Mouse (Mus musculus) testis, postnatal 14 days (tissue): Measurements from ENCODE around the gene Cdyl.
"Not testable (repeated sequence)": the region's sequence is repeated elsewhere in the genome, so short reads cannot be mapped to it uniquely, and the experiment has no call there.

ENCODE experiments used
- DNase-seq: peaks from one replicate; pipeline ENCODE4 v3.0.0; 2021; ENCODE audit warnings: low spot score

Cdyl gene

GRCm38 (mm10) chr13:35805727-35806126, 146.1 kb downstream of the Cdyl start:
- DNase-seq = no peak

- no peak for DNase-seq
Measured at GRCm38 (mm10) chr13:35806165-35806564, 146.5 kb downstream of the Cdyl start.

DNA sequence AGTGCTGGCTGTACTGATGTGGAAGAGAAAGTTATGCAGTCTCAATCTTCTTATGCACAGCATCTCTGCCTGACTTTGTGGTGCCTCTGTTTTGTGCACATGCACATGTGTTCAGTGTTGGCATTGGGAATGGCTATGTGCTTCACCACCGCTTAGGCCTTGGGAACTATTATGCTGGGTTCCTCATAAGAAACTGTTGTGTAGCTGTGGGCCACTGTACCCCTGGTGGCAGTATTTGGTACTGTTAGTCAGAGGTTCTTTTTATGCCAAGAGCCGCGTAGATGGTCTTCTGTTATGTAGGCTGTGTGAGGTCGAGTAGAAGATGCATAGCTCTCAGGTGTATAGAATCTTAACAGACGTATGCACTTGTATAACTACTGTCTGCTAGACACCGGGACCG, 147.4 kb downstream of the Cdyl start:
- DNase-seq = no peak

- no peak for DNase-seq
Measured at GRCm38 (mm10) chr13:35807525-35807924, 147.9 kb downstream of the Cdyl start.

GRCm38 (mm10) chr13:35807940-35808339, 148.3 kb downstream of the Cdyl start:
- no peak for DNase-seq

- peak; percentile 27 for DNase-seq
Measured at GRCm38 (mm10) chr13:35809252-35810159, 149.9 kb downstream of the Cdyl start.

DNA sequence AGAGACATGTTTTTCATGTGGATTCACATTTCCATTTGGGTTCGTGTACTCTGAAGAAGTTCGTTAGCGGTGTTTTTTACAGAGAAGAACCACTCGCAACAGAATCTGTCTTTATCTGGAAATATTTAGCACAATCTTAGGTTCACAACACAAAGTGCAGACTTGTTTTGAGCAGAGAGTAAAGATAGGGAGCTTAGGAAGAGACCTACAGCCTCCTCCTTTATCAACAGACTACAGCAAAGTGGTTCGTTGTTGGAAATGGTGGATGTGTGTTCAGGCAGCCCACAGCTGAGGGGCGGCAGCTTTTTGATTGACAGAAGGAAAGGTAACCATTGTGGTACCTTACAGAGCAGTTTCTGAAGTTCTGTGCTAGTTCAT, 150.5 kb downstream of the Cdyl start:
- DNase-seq = no peak

- no peak for DNase-seq
Measured at GRCm38 (mm10) chr13:35811361-35812190, 151.9 kb downstream of the Cdyl start.

DNA sequence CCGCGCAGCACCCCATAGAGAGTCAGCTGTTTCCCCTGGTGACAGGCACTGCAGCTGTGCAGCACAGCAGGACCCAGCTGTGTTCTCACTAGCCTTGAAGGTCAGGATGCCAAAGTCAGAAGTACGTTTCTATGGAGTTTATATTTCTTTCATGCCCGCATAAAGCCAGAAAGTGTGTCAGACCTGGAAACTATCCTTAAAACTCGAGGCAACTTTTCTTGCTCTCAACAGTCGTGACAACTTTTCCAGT, 152.5 kb downstream of the Cdyl start:
- no peak for DNase-seq

- no peak for DNase-seq
Measured at GRCm38 (mm10) chr13:35813348-35814127, 153.9 kb downstream of the Cdyl start.

DNA sequence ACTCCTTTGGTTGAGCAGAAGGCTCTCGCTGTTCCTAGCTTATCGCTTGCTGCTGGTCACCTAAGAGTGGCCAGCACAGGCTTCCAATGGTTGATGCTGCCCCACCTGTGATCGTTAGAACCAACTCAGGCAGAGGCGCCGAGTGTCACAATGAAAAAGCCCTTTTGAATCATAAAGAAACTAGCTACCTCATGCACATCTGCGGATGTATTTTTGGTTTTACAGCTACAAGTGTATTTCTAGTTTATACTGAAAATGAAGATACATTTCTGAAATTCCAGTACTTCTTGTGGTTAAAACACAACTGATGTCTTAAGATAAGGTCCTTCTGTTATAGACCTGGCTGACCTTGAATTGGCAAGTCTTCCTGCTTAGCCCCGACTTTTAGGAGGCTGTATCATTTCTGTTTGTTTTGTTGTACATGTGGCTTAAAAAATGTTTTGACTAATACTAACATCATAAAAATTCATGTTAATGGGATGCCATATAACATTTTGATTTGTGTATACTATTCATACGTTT, 155.6 kb downstream of the Cdyl start:
- no peak for DNase-seq

- no peak for DNase-seq
Measured at GRCm38 (mm10) chr13:35815782-35816368, 156.2 kb downstream of the Cdyl start.

- DNase-seq = peak; percentile 19
Measured at GRCm38 (mm10) chr13:35817626-35818025, 158.0 kb downstream of the Cdyl start.

GRCm38 (mm10) chr13:35818060-35818459, 158.4 kb downstream of the Cdyl start:
- DNase-seq = no peak

GRCm38 (mm10) chr13:35821821-35822454, 162.3 kb downstream of the Cdyl start:
- DNase-seq = no peak

GRCm38 (mm10) chr13:35822795-35823194, 163.2 kb downstream of the Cdyl start:
- DNase-seq = no peak

GRCm38 (mm10) chr13:35825639-35826038, 166.0 kb downstream of the Cdyl start:
- DNase-seq = no peak

GRCm38 (mm10) chr13:35832676-35833075, 173.0 kb downstream of the Cdyl start:
- DNase-seq = peak; percentile 41

DNA sequence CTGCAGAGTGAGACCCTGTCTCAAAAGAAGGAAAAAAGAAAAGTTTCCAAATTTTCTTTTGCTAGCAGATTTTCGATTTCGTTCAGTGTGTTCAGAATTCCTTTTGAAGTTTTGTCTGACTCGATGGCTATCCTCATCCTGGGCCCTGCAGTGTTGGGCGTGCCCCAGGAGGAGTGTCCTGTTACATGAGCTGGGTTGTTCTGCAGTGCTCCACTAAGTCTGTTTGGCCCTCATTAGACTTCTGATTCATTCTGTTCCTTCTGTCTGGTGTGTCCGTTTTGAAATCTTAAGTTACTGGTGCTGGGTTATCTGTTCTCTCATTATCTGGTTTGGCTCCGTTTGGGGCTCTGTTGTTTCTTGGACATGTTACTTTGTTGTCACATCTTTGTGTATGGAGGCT, 174.3 kb downstream of the Cdyl start:
- no peak for DNase-seq

DNA sequence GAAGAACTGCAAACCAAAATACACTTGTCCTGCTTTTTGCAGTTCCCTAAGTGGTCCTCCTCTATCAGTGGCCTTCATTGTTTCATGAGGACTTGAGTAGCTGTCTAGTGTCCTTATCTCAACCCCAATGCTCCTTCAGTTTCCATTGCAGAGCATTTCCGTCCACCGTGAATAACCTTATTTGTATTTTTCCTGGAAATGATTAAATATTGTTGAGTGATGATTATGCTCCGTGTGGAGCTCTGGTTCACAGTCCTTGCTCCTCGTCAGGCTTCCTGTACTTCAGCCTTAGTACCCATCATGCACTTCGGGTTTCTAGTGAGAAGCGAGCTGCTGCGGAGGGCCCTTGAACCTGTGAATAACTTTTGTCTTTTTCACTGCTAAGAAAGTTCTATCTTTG, 176.0 kb downstream of the Cdyl start:
- no peak for DNase-seq

DNA sequence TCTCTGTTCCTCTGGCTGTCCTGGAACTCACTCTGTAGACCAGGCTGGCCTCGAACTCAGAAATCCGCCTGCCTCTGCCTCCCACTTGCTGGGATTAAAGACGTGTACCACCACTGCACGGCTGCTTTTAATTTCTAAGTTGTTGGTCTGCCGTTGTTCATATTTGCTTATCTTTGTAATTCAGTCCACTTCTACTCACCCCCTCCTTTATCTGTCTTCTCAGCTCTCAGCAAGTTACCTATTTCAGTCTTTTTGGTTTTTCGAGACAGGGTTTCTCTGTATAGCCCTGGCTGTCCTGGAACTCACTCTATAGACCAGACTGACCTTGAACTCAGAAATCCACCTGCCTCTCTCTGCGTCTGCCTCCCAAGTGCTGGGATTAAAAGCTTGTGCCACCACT, 176.9 kb downstream of the Cdyl start:
- not testable (repeated sequence) for DNase-seq
